Mouse (Mus musculus) liver, postnatal 0 days (tissue): Measurements from ENCODE around the gene Haus4. TPM values are rescaled to one million over a fixed set of nuclear protein-coding genes. Genes with fewer than 3 reads are reported as not detected.

Source experiments
- ATAC-seq: fragments of 200-750 bp; cut with Nextera tagmentation; 2 replicates; pipeline ENCODE4 v1.8.0; 2017; ENCODE audit warnings: mild to moderate bottlenecking, moderate library complexity
- DNase-seq: peaks from one replicate; pipeline ENCODE4 v3.0.0-alpha.2; 2016
- H3K27ac ChIP-seq: fragments of 300-500 bp; sonication (generic); 2 replicates; pipeline ENCODE4 v1.5.1; 2014; ENCODE audit warnings: antibody characterized with exemption, moderate library complexity, mild to moderate bottlenecking, low read depth
- H3K27me3 ChIP-seq: fragments of 300-500 bp; sonication (generic); 2 replicates; pipeline ENCODE4 v1.6.1; 2014; ENCODE audit warnings: low read length, control low read depth, mixed read lengths; ENCODE audit not compliant: insufficient read depth
- H3K36me3 ChIP-seq: fragments of 300-500 bp; sonication (generic); replicated peaks from 2 replicates; pipeline ENCODE4 v1.6.1; 2014; ENCODE audit warnings: mild to moderate bottlenecking, control low read depth, low read length, moderate library complexity, mixed read lengths; ENCODE audit not compliant: insufficient read depth
- H3K4me1 ChIP-seq: fragments of 300-500 bp; sonication (generic); 2 replicates; pipeline ENCODE4 v1.6.1; 2014; ENCODE audit warnings: antibody characterized with exemption, mild to moderate bottlenecking, control low read depth; ENCODE audit not compliant: insufficient read depth
- H3K4me2 ChIP-seq: fragments of 300-500 bp; sonication (generic); 2 replicates; pipeline ENCODE4 v1.6.1; 2014; ENCODE audit warnings: low read depth, mild to moderate bottlenecking, low read length, moderate library complexity, mixed read lengths
- H3K4me3 ChIP-seq: fragments of 300-500 bp; sonication (generic); 2 replicates; pipeline ENCODE4 v1.5.1; 2014; ENCODE audit warnings: low read depth, low read length
- H3K9ac ChIP-seq: fragments of 300-500 bp; sonication (generic); replicated peaks from 2 replicates; pipeline ENCODE4 v1.6.1; 2014; ENCODE audit warnings: mild to moderate bottlenecking, moderate library complexity
- H3K9me3 ChIP-seq: fragments of 300-500 bp; sonication (generic); 2 replicates; pipeline ENCODE4 v1.6.1; 2016; ENCODE audit warnings: mild to moderate bottlenecking, control low read depth, low read length, mixed read lengths
- CTCF ChIP-seq: sonication (generic); IDR thresholded peaks from 2 replicates; pipeline ENCODE4 v1.5.1; 2016; ENCODE audit warnings: antibody characterized with exemption, low read depth
- EP300 ChIP-seq: IDR thresholded peaks from 2 replicates; pipeline ENCODE4 v1.6.1; 2016; ENCODE audit warnings: antibody characterized with exemption, low read depth, mild to moderate bottlenecking
- WGBS: fragments of 180-500 bp; shearing (Covaris S2); extraction: QIAGEN DNeasy Blood & Tissue Kit; methylation state at CpG from one replicate; pipeline ENCODE4 v1.1.7; 2014; ENCODE audit not compliant: insufficient replicate concordance; 5-methylcytosine and 5-hydroxymethylcytosine counted together
- polyA plus RNA-seq: library from polyadenylated mRNA; unstranded; fragments of >200 nt; fragmentation: Nextera tagmentation; extraction: Ambion mirVana; gene quantifications from 2 replicates; pipeline ENCODE4 v1.2.1, GENCODE M21; 2015

Gene Haus4
- polyA plus RNA-seq, 1 experiment from 2014 or later = 35.1 TPM

GRCm38 (mm10) chr14:54575031-54575430, 20.6 kb upstream of the Haus4 start:
- Histone ChIP-seq H3K9me3 (no peaks in the 10 kb centered on the region), H3K4me3 (peak overlapping the region; percentile 67), H3K4me2 (peak overlapping the region; percentile 97), H3K9ac (no peak overlapping the region; the same call in 1 of the 2 replicates), H3K27me3 (peaks cover 41% of the 10 kb centered on the region), H3K4me1 (peaks cover 54% of the 10 kb centered on the region), H3K36me3 (no peaks in the 10 kb centered on the region; the same call in 1 of the 2 replicates), H3K27ac (0 out of 2 replicates have a peak overlapping the region, but pooled peaks have one; percentile 5)
- 21% methylated on average over 8 of the region's 8 CpGs for WGBS
- TF ChIP-seq CTCF (no peak), EP300 (no peak)
- DNase-seq = no peak
- ATAC-seq = no peak

GRCm38 (mm10) chr14:54574253-54574652, 19.8 kb upstream of the Haus4 start:
- no peak for ATAC-seq
- Histone ChIP-seq H3K9me3 (no peaks in the 10 kb centered on the region), H3K27ac (no peak overlapping the region), H3K4me1 (peaks cover 48% of the 10 kb centered on the region), H3K36me3 (no peaks in the 10 kb centered on the region; the same call in 1 of the 2 replicates), H3K9ac (peak overlapping the region; percentile 12; the same call in 1 of the 2 replicates), H3K27me3 (peaks cover 41% of the 10 kb centered on the region), H3K4me3 (no peak overlapping the region), H3K4me2 (0 out of 2 replicates have a peak overlapping the region, but pooled peaks have one; percentile 97)
- TF ChIP-seq EP300 (no peak), CTCF (no peak)
- WGBS = 55% methylated on average over 4 of the region's 4 CpGs
- no peak for DNase-seq

GRCm38 (mm10) chr14:54572790-54573736, 18.6 kb upstream of the Haus4 start:
- H3K4me3 ChIP-seq = no peak overlapping the region
- peaks cover 39% of the 10 kb centered on the region for H3K4me1 ChIP-seq
- peak; percentile 59 for ATAC-seq

GRCm38 (mm10) chr14:54572122-54572521, 17.7 kb upstream of the Haus4 start:
- H3K36me3 ChIP-seq = peaks cover 6% of the 10 kb centered on the region; the same call in 1 of the 2 replicates
- TF ChIP-seq EP300 = no peak
- TF ChIP-seq CTCF = no peak
- no peaks in the 10 kb centered on the region for H3K9me3 ChIP-seq
- H3K9ac ChIP-seq = peak overlapping the region; percentile 30; the same call in 1 of the 2 replicates
- no peak for DNase-seq
- no peak overlapping the region for H3K4me2 ChIP-seq
- H3K4me1 ChIP-seq = peaks cover 39% of the 10 kb centered on the region
- ATAC-seq = no peak
- peaks cover 32% of the 10 kb centered on the region for H3K27me3 ChIP-seq
- H3K4me3 ChIP-seq = no peak overlapping the region
- H3K27ac ChIP-seq = no peak overlapping the region; the same call in 1 of the 2 replicates
- 61% methylated on average over 4 of the region's 4 CpGs for WGBS

More at GRCm38 (mm10) chr14:54572790-54573736, 18.6 kb upstream of the Haus4 start:
- DNase-seq = peak; percentile 62
- H3K9me3 ChIP-seq = no peaks in the 10 kb centered on the region
- peaks cover 3% of the 10 kb centered on the region; the same call in 1 of the 2 replicates for H3K36me3 ChIP-seq
- H3K4me2 ChIP-seq = 0 out of 2 replicates have a peak overlapping the region, but pooled peaks have one; percentile 32
- H3K9ac ChIP-seq = peak overlapping the region; percentile 30
- peak overlapping the region; percentile 39 for H3K27ac ChIP-seq
- no peak for TF ChIP-seq CTCF
- TF ChIP-seq EP300 = no peak
- H3K27me3 ChIP-seq = peaks cover 41% of the 10 kb centered on the region
- 26% methylated on average over 14 of the region's 14 CpGs for WGBS

DNA sequence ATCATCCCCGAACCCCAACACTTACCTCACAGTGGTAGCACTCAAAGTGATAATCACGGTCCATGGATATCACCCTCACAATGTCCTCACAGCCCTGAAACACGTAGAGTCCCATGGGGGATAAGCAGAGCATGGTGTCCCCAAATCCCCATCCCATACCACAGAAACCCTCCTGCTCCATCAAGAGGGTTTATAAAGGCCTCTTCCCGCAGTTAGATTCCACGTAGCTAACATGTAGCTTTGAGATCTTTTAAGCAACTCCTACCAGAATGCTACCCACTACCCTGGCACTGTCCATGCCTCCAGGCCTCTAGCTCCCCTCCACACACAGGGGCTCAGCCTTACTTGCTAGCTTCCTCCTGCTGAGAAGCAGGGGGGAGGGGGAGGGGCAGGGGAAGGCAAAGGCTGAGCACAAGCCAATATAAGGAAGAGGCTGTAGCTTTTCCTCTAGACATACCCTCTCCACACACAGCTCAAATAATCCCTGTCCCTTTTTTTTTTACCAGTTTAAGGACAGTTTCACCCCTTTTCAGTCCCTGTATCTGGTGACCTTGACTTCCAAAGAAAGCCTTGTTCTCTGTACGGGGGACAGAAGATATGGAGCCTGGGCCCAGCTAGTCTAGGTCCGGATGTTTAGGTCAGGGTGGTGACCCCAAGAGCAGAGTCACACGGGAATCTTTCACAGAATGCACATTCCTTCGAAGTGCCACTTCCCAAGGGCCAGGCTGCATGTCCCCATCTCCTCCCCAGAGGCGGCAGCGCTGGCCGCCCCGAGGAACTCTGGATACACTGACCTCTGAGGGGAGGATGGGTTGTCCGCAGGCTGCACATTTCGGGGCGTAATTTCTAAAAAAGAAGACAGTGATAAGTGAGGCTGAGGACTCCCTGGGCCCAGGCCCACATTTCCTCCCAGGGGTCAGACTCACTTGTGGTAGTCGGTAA, 15.3 kb upstream of the Haus4 start:
- Histone ChIP-seq H3K27me3 (peaks cover 8% of the 10 kb centered on the region; the same call in 1 of the 2 replicates), H3K9me3 (no peaks in the 10 kb centered on the region), H3K9ac (no peak overlapping the region), H3K27ac (0 out of 2 replicates have a peak overlapping the region, but pooled peaks have one; percentile 7), H3K4me3 (no peak overlapping the region), H3K36me3 (peaks cover 6% of the 10 kb centered on the region), H3K4me1 (peaks cover 24% of the 10 kb centered on the region), H3K4me2 (no peak overlapping the region)
- TF ChIP-seq EP300 (no peak), CTCF (no peak)
- peak; percentile 47 for DNase-seq
- WGBS = 70% methylated on average over 17 of the region's 17 CpGs
- no peak for ATAC-seq
